Mouse (Mus musculus): Measurements from ENCODE around the gene Lgr6.

Lgr6 gene

DNA sequence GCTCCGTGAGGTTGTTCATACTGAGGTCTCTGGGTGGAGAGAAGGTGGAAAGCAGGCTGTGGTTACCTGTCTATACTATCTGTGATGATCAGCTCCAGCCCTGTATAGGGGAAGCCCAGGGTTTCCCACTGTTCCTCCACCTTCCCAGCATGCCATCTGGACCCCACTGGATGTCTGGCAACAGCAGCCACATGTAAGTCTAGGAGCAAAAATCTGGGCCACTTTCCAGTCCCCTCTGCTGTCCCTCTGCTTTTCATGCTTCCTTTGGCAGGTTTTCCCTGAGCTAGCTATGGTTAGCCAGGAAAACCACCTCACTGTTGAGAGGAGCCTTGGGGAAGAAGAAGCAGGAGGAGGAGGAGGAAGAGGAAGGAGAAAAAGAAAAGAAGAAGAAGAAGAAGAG, 29.8 kb downstream of the Lgr6 start:
- no peak for DNase-seq

DNA sequence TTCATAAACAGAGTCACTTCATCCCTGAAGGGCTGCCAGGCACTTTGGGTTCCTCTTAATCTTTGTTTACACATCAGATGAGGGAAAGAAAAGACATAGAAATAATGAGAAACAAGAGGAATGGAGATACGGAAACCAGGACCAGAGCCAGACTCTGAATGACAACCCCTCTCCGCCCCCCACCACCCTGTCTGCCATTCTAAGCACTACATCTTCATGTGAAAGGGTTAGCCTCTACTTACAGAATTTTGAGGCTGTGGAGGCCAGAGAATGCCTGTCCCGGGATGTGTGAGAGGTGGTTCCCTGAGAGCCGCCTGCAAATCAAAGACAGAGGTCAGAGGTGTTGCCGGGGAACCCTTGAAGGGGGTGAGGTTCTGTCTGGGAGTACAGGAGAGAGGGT, 32.4 kb downstream of the Lgr6 start:
- DNase-seq: no peak

DNA sequence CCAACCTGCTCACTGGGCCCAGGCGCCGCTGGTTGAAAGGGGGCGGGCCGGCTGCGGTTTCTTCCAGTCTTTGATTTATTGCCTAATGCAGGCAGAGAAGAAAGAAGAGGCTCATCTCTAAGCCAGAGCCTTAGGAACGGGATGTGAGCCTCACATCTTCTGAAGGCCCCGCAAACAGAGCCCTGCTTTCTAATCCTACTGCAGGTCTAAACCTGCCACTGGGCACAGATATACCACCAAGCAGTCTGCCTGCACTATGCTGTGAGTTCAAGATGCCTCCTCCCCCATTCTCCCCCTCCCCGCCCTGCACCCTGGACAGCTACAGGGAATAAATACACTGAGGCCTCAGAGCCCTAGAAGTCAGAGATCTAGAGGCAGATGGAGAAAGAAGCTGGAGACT, 35.2 kb downstream of the Lgr6 start:
- DNase-seq: no peak

DNA sequence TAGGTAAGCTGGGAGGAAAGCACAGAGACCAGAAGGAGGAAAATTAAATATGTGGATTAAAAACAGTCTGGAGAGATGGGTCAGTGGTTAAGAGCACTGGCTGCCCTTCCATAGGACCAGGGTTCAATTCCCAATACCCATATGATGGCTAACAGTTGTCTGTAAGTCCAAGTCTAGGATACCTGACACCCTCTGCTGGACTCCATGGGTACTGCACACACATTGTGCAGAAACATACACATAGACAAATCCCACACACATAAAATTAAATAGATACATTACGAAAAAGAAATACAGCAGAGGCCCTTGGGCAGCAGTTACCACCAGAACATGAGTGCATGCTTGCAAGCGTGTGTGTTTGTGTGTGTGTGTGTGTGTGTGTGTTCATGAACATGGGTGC, 40.6 kb downstream of the Lgr6 start:
- no peak for DNase-seq

DNA sequence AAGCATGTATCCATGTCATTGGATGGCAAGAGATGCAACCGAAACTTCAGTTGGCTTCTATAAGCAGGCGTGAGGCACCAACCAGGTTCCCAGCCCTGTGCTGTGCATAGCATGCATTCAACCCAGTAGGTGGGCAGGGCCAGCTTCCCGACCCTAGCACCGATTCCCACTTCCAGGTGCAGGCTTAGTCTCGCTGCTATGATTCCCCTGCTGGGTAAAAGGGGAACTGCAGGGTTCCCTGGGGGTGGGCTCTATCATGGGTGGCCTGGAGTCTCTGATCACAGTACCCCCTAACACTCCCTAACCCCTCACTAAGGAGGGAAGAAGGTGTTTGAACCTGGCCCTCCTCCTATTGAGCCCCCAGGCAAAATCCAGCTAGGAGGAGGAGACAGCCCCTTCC, 42.1 kb downstream of the Lgr6 start:
- DNase-seq: peak; percentile 11 to 17

DNA sequence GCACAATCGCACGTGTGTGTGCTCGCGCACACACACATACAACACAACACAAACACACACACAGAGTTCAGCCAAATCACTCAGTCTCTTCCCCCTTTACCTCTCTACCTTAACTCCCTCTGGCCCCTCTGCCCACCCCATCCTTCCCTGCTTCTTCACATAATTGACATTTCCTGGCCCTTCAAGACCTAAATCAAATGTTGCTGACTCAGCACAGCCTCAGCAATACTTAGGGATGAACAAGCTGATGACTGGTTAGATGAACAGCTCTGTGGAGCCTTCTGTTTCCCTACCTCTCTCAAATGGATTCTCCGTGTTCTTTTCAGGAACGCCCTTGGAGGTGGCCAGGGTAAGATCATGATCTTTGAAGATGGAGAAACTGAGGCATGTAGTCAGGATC, 43.8 kb downstream of the Lgr6 start:
- no peak for DNase-seq

DNA sequence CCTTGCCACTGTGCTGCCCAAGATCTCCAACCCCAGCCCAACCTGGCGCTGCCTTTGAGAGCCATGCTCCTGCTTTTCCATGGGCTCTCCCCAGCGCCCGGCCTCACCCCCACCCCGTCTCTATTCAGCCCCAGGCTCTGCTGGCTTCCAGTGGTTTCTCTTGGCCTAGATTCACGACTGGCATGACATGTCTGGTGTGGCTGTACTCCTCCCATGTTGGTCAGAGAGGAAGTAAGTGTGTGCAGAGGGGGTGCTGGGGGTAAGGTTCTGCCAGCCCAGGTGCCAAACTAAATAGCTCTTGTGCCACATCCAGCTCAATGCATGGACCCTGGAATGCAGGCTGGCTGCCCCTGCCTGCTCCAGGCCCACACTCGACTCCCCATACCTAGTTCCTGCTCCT, 44.9 kb downstream of the Lgr6 start:
- DNase-seq: no peak

DNA sequence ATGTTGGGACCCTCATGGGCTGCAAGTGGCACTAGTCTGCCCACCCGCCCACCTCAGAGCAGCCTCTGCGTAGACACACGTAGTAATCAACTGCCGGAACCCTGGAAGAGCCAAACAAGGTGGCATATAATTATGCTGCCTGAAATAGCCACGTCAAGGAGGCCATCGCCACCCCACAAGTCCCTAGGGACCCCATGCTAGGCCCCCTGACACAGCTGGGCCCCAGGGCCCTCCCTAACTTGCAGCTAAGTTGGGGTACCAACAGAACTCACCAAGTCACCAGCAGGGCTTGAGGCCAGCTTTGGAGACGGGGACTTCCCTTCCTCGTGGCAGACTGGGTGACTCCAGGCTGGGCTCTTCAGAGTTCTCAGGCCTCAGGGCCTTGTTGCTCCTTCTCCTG, 48.2 kb downstream of the Lgr6 start:
- no peak for DNase-seq

DNA sequence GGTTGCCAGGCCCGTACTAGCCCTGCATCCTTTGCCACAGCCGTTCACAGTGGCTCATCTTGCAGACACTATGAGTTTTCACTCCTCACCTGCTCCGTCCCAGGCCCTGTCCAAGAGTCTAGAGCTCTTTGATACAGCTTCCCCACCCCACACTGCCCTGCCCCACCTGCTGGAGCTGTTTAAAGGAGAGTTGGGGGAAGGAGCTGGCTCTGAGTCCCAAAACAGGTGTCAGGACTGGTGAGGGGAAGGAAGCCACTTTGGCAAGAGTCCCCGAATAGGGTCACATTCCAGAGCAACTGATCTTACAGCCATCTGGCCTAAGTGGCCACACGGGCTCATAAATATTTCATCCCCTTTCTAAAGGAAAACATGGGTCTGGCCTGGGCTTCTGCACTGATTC, 51.0 kb downstream of the Lgr6 start:
- DNase-seq: no peak

DNA sequence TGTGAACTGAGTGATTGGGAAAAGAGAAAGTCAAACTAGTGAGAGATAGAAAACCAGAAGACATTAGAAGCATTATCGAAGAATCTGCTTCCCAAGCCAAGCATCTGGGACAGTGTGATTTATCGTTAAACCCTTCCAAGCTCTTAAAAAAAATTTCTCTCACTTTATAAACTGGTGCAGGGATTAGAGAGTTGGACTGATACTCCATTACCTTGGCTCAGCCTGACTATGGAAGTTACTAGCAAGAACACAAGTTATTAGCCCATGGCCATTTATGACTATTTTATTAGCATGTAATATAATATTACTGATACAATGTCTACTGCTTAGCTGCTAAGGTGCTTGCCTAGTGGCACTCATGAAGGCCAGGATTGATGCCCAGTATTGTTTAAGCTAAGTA, 60.6 kb downstream of the Lgr6 start:
- no peak for DNase-seq

DNA sequence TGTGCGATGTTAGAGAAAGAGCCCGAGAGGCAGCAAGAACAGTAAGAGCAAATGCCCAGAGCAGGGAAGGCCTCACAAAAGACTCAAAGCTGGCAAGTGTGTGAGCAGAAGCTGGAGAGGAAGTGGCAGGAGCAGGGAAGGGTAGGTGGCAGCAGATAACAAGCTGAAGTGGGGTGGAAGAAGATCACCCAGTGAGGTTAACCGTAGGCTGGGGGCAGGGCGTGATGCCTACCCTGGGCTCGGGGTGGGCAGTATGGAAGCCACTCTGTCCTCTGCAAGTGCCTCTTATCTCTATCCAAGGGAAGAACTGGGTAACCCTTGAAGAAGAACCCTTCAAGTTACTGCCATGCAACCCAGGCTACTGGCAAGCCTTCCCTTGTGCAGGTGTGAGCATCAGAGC, 68.8 kb downstream of the Lgr6 start:
- DNase-seq: peak; percentile 17 to 25

DNA sequence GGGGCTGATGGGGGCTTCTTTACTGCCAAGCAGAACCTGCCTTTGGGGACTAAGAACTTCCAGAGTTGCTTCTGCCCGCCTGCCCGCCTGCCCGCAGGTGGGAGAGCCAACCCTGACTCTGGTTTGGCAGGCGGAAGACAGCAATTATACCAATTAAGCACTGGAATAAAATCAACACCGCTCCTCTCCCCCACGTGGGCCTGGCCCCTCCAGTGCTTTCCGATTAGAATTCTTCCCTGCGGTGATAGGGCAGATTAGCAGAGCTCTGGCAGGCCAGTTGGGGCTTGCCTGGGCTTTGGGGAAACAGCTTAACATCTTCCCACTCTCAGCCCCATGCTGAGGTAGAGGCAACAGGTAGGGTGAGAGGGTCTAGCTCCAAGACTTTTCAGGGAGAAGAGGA, 72.4 kb downstream of the Lgr6 start:
- no peak for DNase-seq

DNA sequence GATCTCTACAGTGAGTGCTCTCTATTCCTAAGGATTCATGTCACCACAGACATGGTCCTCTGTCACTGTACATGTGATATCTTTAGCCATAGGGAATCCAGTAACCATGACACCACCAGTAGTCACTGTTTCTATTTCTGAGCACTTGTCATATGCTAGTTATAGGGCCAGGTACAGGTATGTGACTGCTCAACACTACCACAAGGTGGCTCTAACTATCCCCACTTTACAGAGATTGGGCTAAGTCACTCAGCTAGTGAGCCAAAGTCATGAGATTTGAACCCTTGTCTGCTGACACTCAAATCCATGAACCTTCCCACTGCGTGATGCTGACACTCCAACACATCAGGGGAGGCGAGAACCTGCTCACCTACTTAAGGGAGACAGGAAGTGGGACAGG, 75.0 kb downstream of the Lgr6 start:
- no peak for DNase-seq

DNA sequence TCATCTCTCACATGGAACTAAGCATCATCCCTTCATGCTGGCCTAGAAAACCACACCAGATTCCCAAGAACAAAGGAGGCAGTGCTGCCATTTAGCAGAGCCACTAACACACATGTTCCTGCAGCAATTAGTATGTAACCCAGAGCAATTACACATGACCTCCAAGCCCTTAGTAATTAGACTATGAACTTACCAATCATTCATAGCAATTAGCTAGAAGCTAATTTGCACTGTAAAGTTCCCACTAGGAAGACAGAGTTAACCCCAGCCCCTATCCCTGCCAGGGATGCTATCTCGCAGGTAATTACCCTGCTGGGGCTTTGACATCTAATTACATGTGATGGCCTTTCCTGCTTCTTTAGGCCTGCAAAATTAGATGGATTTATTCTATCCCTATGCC, 78.8 kb downstream of the Lgr6 start:
- DNase-seq: no peak

DNA sequence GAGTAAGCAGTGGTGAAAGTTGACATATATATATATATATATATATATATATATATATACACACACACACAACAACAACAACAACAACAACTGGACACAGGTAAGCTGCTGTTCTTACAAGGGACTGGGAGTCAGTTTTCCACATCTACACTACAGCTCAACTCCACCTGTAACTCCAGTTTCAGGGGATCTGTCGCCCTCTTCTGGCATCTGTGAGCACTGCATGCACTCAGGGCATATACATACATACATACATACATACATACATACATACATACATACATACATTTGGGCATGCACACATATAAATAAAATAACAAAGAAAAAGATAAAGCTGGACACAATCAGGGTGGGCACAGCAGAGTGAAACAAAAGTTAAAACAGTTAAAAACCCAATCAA, 81.5 kb downstream of the Lgr6 start:
- no peak for DNase-seq

DNA sequence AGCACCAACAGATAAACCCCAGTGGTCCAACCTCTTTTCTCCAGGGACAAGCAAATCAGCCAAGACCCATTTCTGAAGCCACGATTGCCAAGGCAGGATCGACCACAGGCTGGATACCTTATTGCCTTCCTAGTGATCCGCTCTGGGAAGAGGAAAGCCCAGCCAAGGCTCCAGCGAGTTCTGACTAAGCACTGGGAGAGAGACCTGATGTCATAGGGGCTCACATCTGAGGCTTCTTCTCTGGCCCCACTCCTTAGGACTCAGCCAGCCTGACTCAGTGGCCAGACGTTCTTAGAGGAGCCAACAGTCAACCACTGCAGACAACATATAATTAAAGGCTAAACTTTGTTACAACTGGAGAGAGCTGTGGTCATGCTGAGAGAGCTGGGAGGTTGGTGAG, 83.1 kb downstream of the Lgr6 start:
- no peak for DNase-seq

DNA sequence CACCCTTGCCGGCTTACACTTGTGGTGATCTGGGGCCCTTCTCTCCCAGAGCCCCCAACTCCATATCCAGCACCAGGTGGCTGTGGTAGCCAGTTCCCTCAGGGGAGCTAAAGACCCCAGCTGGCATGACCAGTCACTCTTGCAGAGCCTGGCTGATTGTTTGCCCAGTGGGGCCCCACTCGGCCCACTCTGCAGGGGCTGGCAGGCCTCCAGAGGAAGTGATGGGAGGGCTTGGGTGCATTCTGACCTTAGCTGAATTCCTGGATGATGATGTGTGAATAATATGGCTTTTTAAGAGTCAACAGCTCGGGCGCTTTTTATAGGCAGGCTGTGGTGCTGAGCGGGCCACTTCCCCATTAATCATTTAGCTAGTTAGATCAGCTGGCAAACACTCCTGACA, 84.1 kb downstream of the Lgr6 start:
- DNase-seq: no peak

DNA sequence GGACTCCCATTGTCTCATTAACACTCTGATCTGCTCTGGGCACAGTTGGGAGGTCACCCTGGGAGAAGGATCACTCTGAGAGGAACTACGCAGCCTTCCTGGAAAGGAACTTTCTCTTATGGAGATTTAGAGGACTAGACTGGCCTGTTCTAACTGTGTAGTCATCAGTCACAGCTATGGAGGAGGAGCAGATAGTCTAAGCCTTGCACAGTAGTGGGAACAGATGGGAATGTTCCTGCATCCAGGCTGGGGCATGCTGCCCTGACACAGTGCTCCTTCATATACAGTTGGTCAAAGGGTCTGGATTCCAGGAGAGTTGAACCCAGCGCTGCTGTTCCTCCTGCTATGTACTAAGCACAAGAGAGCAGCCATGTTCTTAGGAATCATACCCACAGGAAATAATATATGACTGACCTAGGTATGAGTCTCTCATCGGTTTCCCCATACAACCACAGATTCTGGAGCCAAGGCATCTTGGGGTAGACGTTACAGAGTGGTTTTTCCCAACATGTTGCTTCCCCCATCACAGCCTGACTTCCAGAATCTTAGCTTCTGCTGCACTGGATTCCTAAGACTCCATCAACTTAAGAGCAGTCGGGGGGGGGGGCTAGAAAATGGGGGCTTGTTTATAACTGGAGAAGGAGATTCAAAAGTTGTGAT, 84.7 kb downstream of the Lgr6 start:
- no peak for DNase-seq

DNA sequence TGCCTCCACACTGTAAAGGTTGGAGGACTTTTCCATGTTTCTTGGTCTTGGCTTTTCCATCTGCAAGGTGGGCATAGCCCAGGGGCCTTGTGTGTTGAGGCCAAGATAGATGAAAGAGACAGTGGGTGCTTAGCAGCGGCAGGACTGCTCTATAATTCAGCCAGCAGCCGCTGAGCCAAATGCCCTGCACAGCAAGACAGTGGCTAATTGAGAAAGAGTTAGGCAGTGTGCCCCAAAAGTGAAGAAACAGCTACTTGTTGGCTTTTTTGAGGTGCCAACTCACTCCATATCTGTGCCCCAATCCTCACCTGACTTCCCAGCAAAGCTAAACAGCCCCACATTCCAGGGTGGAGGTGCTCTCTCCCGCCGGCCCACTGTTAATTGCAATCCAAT, 85.3 kb downstream of the Lgr6 start:
- DNase-seq: no peak

DNA sequence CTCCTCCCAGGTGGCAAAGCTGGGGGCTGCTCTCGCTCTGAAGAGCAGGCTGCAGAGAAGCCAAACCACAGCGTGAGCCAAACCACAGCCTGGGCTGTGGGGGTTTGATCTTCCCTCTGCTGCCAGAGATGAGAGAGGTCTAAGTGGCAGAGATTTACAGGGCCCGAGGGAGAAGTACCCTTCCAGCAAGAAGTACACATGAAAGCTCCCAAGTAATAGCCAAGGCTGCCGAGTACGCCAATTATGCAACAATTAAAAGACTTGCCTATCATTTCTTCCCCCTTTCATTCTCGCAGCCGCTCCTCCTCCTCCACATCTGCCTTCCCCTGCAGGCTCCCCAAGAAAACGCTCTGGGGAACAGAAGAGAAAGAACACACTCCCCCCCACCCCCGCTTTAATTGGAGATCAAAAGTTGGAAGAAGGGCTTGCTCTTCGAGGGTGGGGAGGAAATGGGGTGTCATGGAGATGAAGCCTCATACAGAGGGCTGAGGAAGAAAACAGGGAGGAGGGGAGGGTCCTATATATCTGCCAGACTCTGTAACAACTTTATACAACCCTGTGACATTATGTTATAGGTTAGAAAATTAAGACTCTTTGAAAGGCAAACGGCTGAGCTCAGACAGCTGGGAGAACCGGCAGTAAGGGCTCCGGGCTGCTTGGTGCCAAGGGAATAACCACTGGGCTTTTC, 85.8 kb downstream of the Lgr6 start:
- peak; percentile 15 to 37 for DNase-seq

DNA sequence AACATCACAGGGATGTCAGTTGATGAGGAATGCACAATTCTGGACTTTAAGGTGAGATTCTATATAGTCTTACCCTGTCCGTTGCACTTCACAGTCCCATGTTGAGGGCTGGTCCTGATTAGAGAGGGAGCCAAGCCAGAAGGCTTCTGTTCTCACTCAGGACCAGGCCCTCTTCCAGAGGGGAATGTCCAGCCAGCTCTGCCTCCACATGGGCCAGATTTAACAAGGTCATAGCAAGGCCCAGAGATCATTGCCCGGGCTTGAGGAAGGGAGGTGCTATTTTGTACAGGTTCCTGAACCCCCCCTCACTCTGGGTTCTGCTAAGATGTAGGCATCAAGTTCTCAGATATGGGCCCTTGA, 87.4 kb downstream of the Lgr6 start:
- no peak for DNase-seq

DNA sequence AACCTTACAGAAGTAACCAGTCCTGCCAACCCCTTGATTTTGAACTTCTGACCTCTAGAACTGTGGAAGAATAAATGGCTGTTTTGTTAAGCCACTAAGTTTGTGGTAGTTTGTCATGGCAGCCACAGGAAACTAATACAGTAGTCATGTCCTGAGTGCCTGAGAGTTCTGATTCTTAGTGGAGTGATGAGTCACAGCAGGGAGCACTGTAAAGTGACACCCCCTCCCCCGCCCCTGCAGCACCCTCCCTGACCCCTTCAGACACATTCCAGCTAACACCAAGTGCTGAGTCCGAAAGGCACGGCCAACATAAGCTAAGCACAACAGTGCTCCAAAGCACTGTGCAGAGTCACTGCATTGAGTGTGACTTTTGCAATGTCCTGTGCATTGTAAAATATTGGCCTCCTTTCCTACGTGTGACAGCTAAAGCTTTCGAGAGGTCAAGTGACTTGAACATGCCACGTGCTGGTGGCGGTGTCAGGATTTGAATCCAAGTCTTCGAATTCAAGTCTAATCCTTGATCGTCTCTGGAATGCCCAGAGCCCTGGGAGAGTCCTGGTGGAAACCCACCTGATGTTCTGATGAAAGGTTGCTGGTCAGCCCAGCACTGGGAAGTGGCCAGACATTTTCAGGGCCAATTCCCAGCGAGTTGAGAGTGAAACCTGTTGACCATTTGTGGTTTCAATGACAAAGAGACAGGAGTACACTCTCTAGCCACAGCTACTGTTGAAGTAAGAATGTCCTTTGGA, 88.0 kb downstream of the Lgr6 start:
- DNase-seq: no peak

DNA sequence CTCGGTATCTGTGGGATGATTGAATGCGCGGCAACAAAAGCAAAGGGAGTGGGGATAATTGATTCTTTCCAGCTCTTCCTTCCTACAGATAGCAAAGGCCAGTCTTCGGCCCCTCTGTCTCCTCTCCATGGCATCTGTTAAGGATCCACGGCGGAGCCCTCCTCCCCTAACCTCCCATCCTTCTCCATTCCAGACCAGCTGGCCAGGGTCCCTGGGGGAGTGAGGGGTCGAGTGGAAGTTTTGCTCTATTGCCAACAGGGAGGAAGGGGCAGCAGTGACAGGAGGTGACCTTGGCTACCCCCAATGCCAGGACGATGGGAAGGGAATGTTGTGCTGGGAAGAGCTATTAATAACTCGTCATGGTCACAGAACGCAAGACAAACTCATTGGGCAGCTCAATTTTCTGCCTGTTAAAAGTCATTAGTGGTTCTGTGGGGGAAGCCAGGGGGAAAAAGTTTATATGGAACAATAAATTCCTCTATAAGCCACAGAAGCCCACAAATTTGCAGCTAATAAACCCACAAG, 90.1 kb downstream of the Lgr6 start:
- DNase-seq: no peak

DNA sequence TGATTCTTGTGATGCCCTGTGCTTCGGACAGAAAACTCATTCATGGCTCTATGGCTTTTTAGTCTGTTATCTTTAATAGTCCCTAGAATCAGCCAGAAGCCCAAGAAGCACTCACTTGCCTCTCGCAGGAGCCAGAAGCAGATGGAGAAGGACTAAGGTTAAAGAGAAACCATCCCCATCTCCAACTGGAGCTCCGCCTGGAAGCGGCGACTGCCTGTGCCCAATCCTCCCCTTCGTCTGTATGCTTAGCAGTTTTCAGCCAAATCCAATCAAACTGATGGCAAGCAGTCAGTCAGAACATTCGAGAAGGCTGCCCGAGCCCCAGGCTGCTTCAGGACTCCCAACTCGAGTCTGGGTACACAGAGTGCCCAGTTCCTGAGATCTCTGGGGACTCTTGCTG, 92.6 kb downstream of the Lgr6 start:
- no peak for DNase-seq

Data from thymus, postnatal 36 days (tissue).